Mouse (Mus musculus) limb, embryonic 15.5 days (tissue): ENCODE measurements at regions not wholly inside any gene's neighbourhood (a gene's known extent, or its start where the extent isn't known, plus 50 kb on each side); places are given as distances from the start of the nearest gene placed in this dataset.

Experiments used
- ATAC-seq: fragments of 200-750 bp; cut with Nextera tagmentation; 2 replicates; pipeline ENCODE4 v1.8.0; 2017; ENCODE audit warnings: low read depth, moderate TSS enrichment; ENCODE audit not compliant: insufficient number of reproducible peaks, low FRiP score, low TSS enrichment
- H3K27ac ChIP-seq: fragments of 300-500 bp; sonication (generic); 2 replicates; pipeline ENCODE4 v1.5.1; 2015; ENCODE audit warnings: moderate library complexity, mild to moderate bottlenecking, inconsistent platforms
- H3K27me3 ChIP-seq: fragments of 300-500 bp; sonication (generic); 2 replicates; pipeline ENCODE4 v1.6.1; 2015; ENCODE audit warnings: inconsistent platforms
- H3K36me3 ChIP-seq: fragments of 300-500 bp; sonication (generic); 2 replicates; pipeline ENCODE4 v1.6.1; 2015; ENCODE audit warnings: inconsistent platforms
- H3K4me1 ChIP-seq: fragments of 300-500 bp; sonication (generic); 2 replicates; pipeline ENCODE4 v1.6.1; 2015; ENCODE audit warnings: inconsistent platforms
- H3K4me2 ChIP-seq: fragments of 300-500 bp; sonication (generic); 2 replicates; pipeline ENCODE4 v1.6.1; 2015; ENCODE audit warnings: mild to moderate bottlenecking, inconsistent platforms
- H3K4me3 ChIP-seq: fragments of 300-500 bp; sonication (generic); 2 replicates; pipeline ENCODE4 v1.5.1; 2015; ENCODE audit warnings: mild to moderate bottlenecking, inconsistent platforms
- H3K9ac ChIP-seq: fragments of 300-500 bp; sonication (generic); 2 replicates; pipeline ENCODE4 v1.6.1; 2015; ENCODE audit warnings: inconsistent platforms
- H3K9me3 ChIP-seq: fragments of 300-500 bp; sonication (generic); 2 replicates; pipeline ENCODE4 v1.6.1; 2016; ENCODE audit warnings: inconsistent platforms
- WGBS: fragments of 180-500 bp; shearing (Covaris S2); methylation state at CpG from one replicate; pipeline ENCODE4 v1.1.7; 2015; 5-methylcytosine and 5-hydroxymethylcytosine counted together

GRCm38 (mm10) chr5:28714978-28715377 lies 247.9 kb upstream of the Shh start:
- no peaks in the 10 kb centered on the region for H3K27me3 ChIP-seq
- H3K4me1 ChIP-seq: no peaks in the 10 kb centered on the region
- no peak for ATAC-seq
- H3K4me3 ChIP-seq: no peak overlapping the region
- no peaks in the 10 kb centered on the region for H3K36me3 ChIP-seq
- 89% methylated on average over 4 of the region's 4 CpGs for WGBS
- H3K27ac ChIP-seq: no peak overlapping the region
- no peak overlapping the region for H3K4me2 ChIP-seq
- no peaks in the 10 kb centered on the region for H3K9me3 ChIP-seq
- no peak overlapping the region for H3K9ac ChIP-seq

- 45% methylated on average over 4 of the region's 4 CpGs for WGBS
- Histone ChIP-seq H3K4me1 (no peaks in the 10 kb centered on the region), H3K4me2 (no peak overlapping the region), H3K27ac (no peak overlapping the region), H3K36me3 (no peaks in the 10 kb centered on the region), H3K4me3 (no peak overlapping the region), H3K27me3 (no peaks in the 10 kb centered on the region), H3K9ac (no peak overlapping the region), H3K9me3 (no peaks in the 10 kb centered on the region)
- no peak for ATAC-seq
Observed at GRCm38 (mm10) chr5:28710517-28710916, 243.5 kb upstream of the Shh start.

GRCm38 (mm10) chr5:28709626-28710025 lies 242.6 kb upstream of the Shh start:
- H3K27ac ChIP-seq: no peak overlapping the region
- no peak overlapping the region for H3K4me2 ChIP-seq
- ATAC-seq: no peak
- whole genome bisulfite sequencing: 61% methylated on average over 2 of the region's 2 CpGs
- H3K36me3 ChIP-seq: no peaks in the 10 kb centered on the region
- no peak overlapping the region for H3K9ac ChIP-seq
- no peak overlapping the region for H3K4me3 ChIP-seq
- H3K4me1 ChIP-seq: no peaks in the 10 kb centered on the region
- H3K9me3 ChIP-seq: no peaks in the 10 kb centered on the region
- H3K27me3 ChIP-seq: no peaks in the 10 kb centered on the region

GRCm38 (mm10) chr5:28704359-28704758 lies 237.3 kb upstream of the Shh start:
- Histone ChIP-seq H3K9me3 (no peaks in the 10 kb centered on the region), H3K4me3 (no peak overlapping the region), H3K36me3 (no peaks in the 10 kb centered on the region), H3K4me1 (no peaks in the 10 kb centered on the region), H3K9ac (no peak overlapping the region), H3K27ac (no peak overlapping the region), H3K27me3 (no peaks in the 10 kb centered on the region), H3K4me2 (no peak overlapping the region)
- WGBS: 68% methylated on average over 1 of the region's 1 CpGs
- ATAC-seq: no peak

- no peak overlapping the region for H3K9ac ChIP-seq
- H3K36me3 ChIP-seq: no peaks in the 10 kb centered on the region
- H3K4me3 ChIP-seq: no peak overlapping the region
- H3K4me2 ChIP-seq: no peak overlapping the region
- no peak for ATAC-seq
- H3K9me3 ChIP-seq: no peaks in the 10 kb centered on the region
- no peaks in the 10 kb centered on the region for H3K27me3 ChIP-seq
- 66% methylated on average over 3 of the region's 3 CpGs for WGBS
- H3K27ac ChIP-seq: no peak overlapping the region
- no peaks in the 10 kb centered on the region for H3K4me1 ChIP-seq
Observed at GRCm38 (mm10) chr5:28696966-28697365, 229.9 kb upstream of the Shh start.

GRCm38 (mm10) chr5:28690110-28690509 lies 223.1 kb upstream of the Shh start:
- WGBS: 72% methylated on average over 6 of the region's 6 CpGs
- ATAC-seq: no peak
- Histone ChIP-seq H3K4me1 (0 out of 2 replicates have a peak, but pooled peaks cover 5% of the 10 kb centered on the region), H3K9me3 (no peaks in the 10 kb centered on the region), H3K27me3 (no peaks in the 10 kb centered on the region), H3K4me2 (no peak overlapping the region), H3K4me3 (no peak overlapping the region), H3K9ac (no peak overlapping the region), H3K27ac (no peak overlapping the region), H3K36me3 (no peaks in the 10 kb centered on the region)

GRCm38 (mm10) chr5:28689651-28690050 lies 222.6 kb upstream of the Shh start:
- H3K27ac ChIP-seq: no peak overlapping the region
- ATAC-seq: 0 out of 2 replicates have a peak, but pooled peaks have one; percentile 71
- 49% methylated on average over 2 of the region's 2 CpGs for WGBS
- H3K27me3 ChIP-seq: no peaks in the 10 kb centered on the region
- no peak overlapping the region for H3K9ac ChIP-seq
- H3K4me1 ChIP-seq: 0 out of 2 replicates have a peak, but pooled peaks cover 5% of the 10 kb centered on the region
- H3K36me3 ChIP-seq: no peaks in the 10 kb centered on the region
- no peaks in the 10 kb centered on the region for H3K9me3 ChIP-seq
- no peak overlapping the region for H3K4me3 ChIP-seq
- no peak overlapping the region for H3K4me2 ChIP-seq

- WGBS: 47% methylated on average over 3 of the region's 3 CpGs
- no peak for ATAC-seq
Observed at GRCm38 (mm10) chr5:28689136-28689535, 222.1 kb upstream of the Shh start.

GRCm38 (mm10) chr5:28682821-28683220 lies 215.8 kb upstream of the Shh start:
- Histone ChIP-seq H3K27me3 (no peaks in the 10 kb centered on the region), H3K27ac (no peak overlapping the region), H3K36me3 (no peaks in the 10 kb centered on the region), H3K4me2 (no peak overlapping the region), H3K4me1 (no peaks in the 10 kb centered on the region), H3K4me3 (no peak overlapping the region), H3K9me3 (no peaks in the 10 kb centered on the region), H3K9ac (no peak overlapping the region)
- WGBS: 67% methylated on average over 6 of the region's 6 CpGs
- ATAC-seq: no peak

More at GRCm38 (mm10) chr5:28689136-28689535, 222.1 kb upstream of the Shh start:
- Histone ChIP-seq H3K4me1 (0 out of 2 replicates have a peak, but pooled peaks cover 5% of the 10 kb centered on the region), H3K27me3 (no peaks in the 10 kb centered on the region), H3K9ac (no peak overlapping the region), H3K9me3 (no peaks in the 10 kb centered on the region), H3K4me2 (no peak overlapping the region), H3K36me3 (no peaks in the 10 kb centered on the region), H3K4me3 (no peak overlapping the region), H3K27ac (no peak overlapping the region)

GRCm38 (mm10) chr5:28680311-28680710 lies 213.3 kb upstream of the Shh start:
- Histone ChIP-seq H3K36me3 (no peaks in the 10 kb centered on the region), H3K4me3 (no peak overlapping the region), H3K27ac (no peak overlapping the region), H3K9ac (no peak overlapping the region), H3K9me3 (no peaks in the 10 kb centered on the region), H3K27me3 (no peaks in the 10 kb centered on the region), H3K4me1 (no peaks in the 10 kb centered on the region), H3K4me2 (no peak overlapping the region)
- ATAC-seq: no peak
- whole genome bisulfite sequencing: 93% methylated on average over 1 of the region's 1 CpGs

GRCm38 (mm10) chr5:28679761-28680160 lies 212.7 kb upstream of the Shh start:
- no peaks in the 10 kb centered on the region for H3K36me3 ChIP-seq
- H3K4me3 ChIP-seq: no peak overlapping the region
- WGBS: 73% methylated on average over 1 of the region's 1 CpGs
- H3K4me2 ChIP-seq: no peak overlapping the region
- no peaks in the 10 kb centered on the region for H3K9me3 ChIP-seq
- no peaks in the 10 kb centered on the region for H3K4me1 ChIP-seq
- ATAC-seq: no peak
- no peak overlapping the region for H3K9ac ChIP-seq
- H3K27ac ChIP-seq: no peak overlapping the region
- no peaks in the 10 kb centered on the region for H3K27me3 ChIP-seq

- Histone ChIP-seq H3K9me3 (no peaks in the 10 kb centered on the region), H3K36me3 (no peaks in the 10 kb centered on the region), H3K9ac (no peak overlapping the region), H3K4me2 (no peak overlapping the region), H3K4me3 (no peak overlapping the region), H3K27me3 (no peaks in the 10 kb centered on the region), H3K4me1 (no peaks in the 10 kb centered on the region), H3K27ac (no peak overlapping the region)
- no peak for ATAC-seq
- 70% methylated on average over 4 of the region's 4 CpGs for WGBS
Observed at GRCm38 (mm10) chr5:28630186-28630585, 163.1 kb upstream of the Shh start.

- Histone ChIP-seq H3K36me3 (no peaks in the 10 kb centered on the region), H3K27me3 (no peaks in the 10 kb centered on the region), H3K4me1 (no peaks in the 10 kb centered on the region), H3K4me3 (no peak overlapping the region), H3K27ac (no peak overlapping the region), H3K9ac (no peak overlapping the region), H3K4me2 (no peak overlapping the region), H3K9me3 (no peaks in the 10 kb centered on the region)
- WGBS: 92% methylated on average over 3 of the region's 3 CpGs
- ATAC-seq: no peak
Observed at GRCm38 (mm10) chr5:28611885-28612284, 144.8 kb upstream of the Shh start.
